Mouse (Mus musculus) CH12.LX (cell line): Measurements from ENCODE around the gene Ces1h. TPM values are rescaled to one million over a fixed set of nuclear protein-coding genes. Genes with fewer than 3 reads are reported as not detected.

Source experiments
- DNase-seq: peaks from one replicate; pipeline ENCODE4 v3.0.0-alpha.2; 2013; ENCODE audit errors: extremely low read depth
- H3K27ac ChIP-seq: 2 replicates; pipeline ENCODE4 v1.5.1; 2012; ENCODE audit warnings: low read depth, mild to moderate bottlenecking, control low read depth, moderate library complexity; ENCODE audit not compliant: insufficient read depth
- H3K27me3 ChIP-seq: replicated peaks from 2 replicates; pipeline ENCODE3; 2012; ENCODE audit warnings: inconsistent platforms
- H3K36me3 ChIP-seq, 2 experiments: replicated peaks in 1 of 2; 2 replicates each; pipeline versions ENCODE3 to v1.6.1; 2012; ENCODE audit warnings: inconsistent platforms in 1 of 2, low read length in 1 of 2, mild to moderate bottlenecking in 1 of 2, mixed read lengths in 1 of 2, moderate library complexity in 1 of 2; ENCODE audit not compliant: control insufficient read depth in 1 of 2, insufficient read depth in 1 of 2
- H3K4me1 ChIP-seq, 2 experiments: 2 replicates each; pipeline ENCODE4 v1.6.1; 2012; ENCODE audit warnings: inconsistent platforms in 1 of 2, moderate library complexity in 1 of 2; ENCODE audit not compliant: insufficient read depth in 2 of 2, control insufficient read depth in 1 of 2
- H3K4me2 ChIP-seq: 2 replicates; pipeline ENCODE4 v1.6.1; 2012; ENCODE audit warnings: low read depth, mild to moderate bottlenecking, control low read depth; ENCODE audit not compliant: poor library complexity, insufficient read depth, severe bottlenecking
- H3K4me3 ChIP-seq, 3 experiments: fragments of 150-350 bp in 1 of 3; sonication (generic) in 1 of 3; replicated peaks in 1 of 3; 2 replicates each; pipeline versions ENCODE3 to v1.5.1; 2011 to 2012; ENCODE audit warnings: low read depth in 2 of 3, low read length in 2 of 3, mild to moderate bottlenecking in 2 of 3, moderate library complexity in 2 of 3, control low read depth in 1 of 3, improper control_type of control experiment in 1 of 3, inconsistent platforms in 1 of 3, mixed read lengths in 1 of 3; ENCODE audit not compliant: poor library complexity in 1 of 3
- H3K79me2 ChIP-seq: replicated peaks from 2 replicates; pipeline ENCODE4 v1.6.1; 2012; ENCODE audit warnings: mild to moderate bottlenecking, moderate library complexity; ENCODE audit not compliant: control insufficient read depth, poor library complexity, insufficient read depth, severe bottlenecking; ENCODE audit errors: extremely low read depth
- H3K9ac ChIP-seq: 2 replicates; pipeline ENCODE4 v1.6.1; 2012; ENCODE audit warnings: low read depth, mild to moderate bottlenecking, control low read depth, moderate library complexity; ENCODE audit not compliant: insufficient read depth
- H3K9me3 ChIP-seq: replicated peaks from 2 replicates; pipeline ENCODE3; 2012; ENCODE audit warnings: low read length, inconsistent platforms, mixed read lengths
- CHD1 ChIP-seq: IDR thresholded peaks from 2 replicates; pipeline ENCODE4 v1.6.1; 2012; ENCODE audit warnings: low read depth, low read length, improper control_type of control experiment, inconsistent platforms
- E2F4 ChIP-seq: IDR thresholded peaks from 2 replicates; pipeline ENCODE4 v1.6.1; 2011; ENCODE audit warnings: low read depth, low read length, improper control_type of control experiment; ENCODE audit not compliant: insufficient replicate concordance
- ELF1 ChIP-seq: IDR thresholded peaks from 2 replicates; pipeline ENCODE4 v1.6.1; 2014; ENCODE audit warnings: low read depth, mild to moderate bottlenecking, inconsistent platforms, low read length, improper control_type of control experiment
- GABPA ChIP-seq: IDR thresholded peaks from 2 replicates; pipeline ENCODE4 v1.6.1; 2012; ENCODE audit warnings: low read depth, low read length, improper control_type of control experiment, inconsistent platforms; ENCODE audit not compliant: insufficient replicate concordance
- IRF4 ChIP-seq: IDR thresholded peaks from 2 replicates; pipeline ENCODE4 v1.6.1; 2014; ENCODE audit warnings: low read depth, mild to moderate bottlenecking, inconsistent platforms, low read length, improper control_type of control experiment
- JUND ChIP-seq: conservative IDR thresholded peaks from 2 replicates; pipeline ENCODE4 v1.6.1; 2011; ENCODE audit warnings: low read depth, low read length, improper control_type of control experiment
- MAFK ChIP-seq: IDR thresholded peaks from 2 replicates; pipeline ENCODE4 v1.6.1; 2011; ENCODE audit warnings: low read length, improper control_type of control experiment; ENCODE audit not compliant: insufficient replicate concordance
- MAX ChIP-seq: IDR thresholded peaks from 2 replicates; pipeline ENCODE4 v1.6.1; 2011; ENCODE audit warnings: low read length, improper control_type of control experiment
- RAD21 ChIP-seq: IDR thresholded peaks from 2 replicates; pipeline ENCODE4 v1.6.1; 2011; ENCODE audit warnings: low read depth, mild to moderate bottlenecking, low read length, improper control_type of control experiment, moderate library complexity
- TBP ChIP-seq: conservative IDR thresholded peaks from 2 replicates; pipeline ENCODE4 v1.6.1; 2011; ENCODE audit warnings: low read depth, low read length, improper control_type of control experiment
- TCF12 ChIP-seq: IDR thresholded peaks from 2 replicates; pipeline ENCODE4 v1.6.1; 2014; ENCODE audit warnings: low read depth, mild to moderate bottlenecking, inconsistent platforms, low read length, improper control_type of control experiment
- USF1 ChIP-seq: IDR thresholded peaks from 2 replicates; pipeline ENCODE4 v1.6.1; 2014; ENCODE audit warnings: low read depth, mild to moderate bottlenecking, inconsistent platforms, low read length, improper control_type of control experiment
- USF2 ChIP-seq: conservative IDR thresholded peaks from 2 replicates; pipeline ENCODE4 v1.6.1; 2011; ENCODE audit warnings: low read depth, low read length, improper control_type of control experiment
- ZC3H11A ChIP-seq: IDR thresholded peaks from 2 replicates; pipeline ENCODE4 v1.6.1; 2012; ENCODE audit warnings: low read depth, mild to moderate bottlenecking, inconsistent platforms, low read length, improper control_type of control experiment
- ZKSCAN1 ChIP-seq: IDR thresholded peaks from 2 replicates; pipeline ENCODE4 v1.6.1; 2012; ENCODE audit warnings: low read depth, inconsistent platforms, low read length, improper control_type of control experiment, borderline replicate concordance
- ZNF384 ChIP-seq: IDR thresholded peaks from 2 replicates; pipeline ENCODE4 v1.6.1; 2012; ENCODE audit warnings: low read depth, low read length, improper control_type of control experiment, inconsistent platforms
- dilution Hi-C: fragments of 300-500 bp; cut with MboI; formaldehyde crosslinking; loops from 2 replicates; pipeline ENCODE4 v1.14.3; 2020; ENCODE audit warnings: low sequenced_read_pairs; ENCODE audit not compliant: extremely low pct_unique_long_range_greater_than_20kb, extremely low pct_ligation_motif_present
- in situ Hi-C: fragments of 300-500 bp; cut with MboI; formaldehyde crosslinking; loops from 3 replicates; pipeline ENCODE4 v1.14.3; 2019; ENCODE audit warnings: low sequenced_read_pairs, low pct_ligation_motif_present, low pct_unique_long_range_greater_than_20kb, mixed read lengths
- polyA plus RNA-seq: library from polyadenylated mRNA; unstranded; fragments of >175 nt; gene quantifications from 2 replicates; pipeline ENCODE4 v1.2.1, GENCODE M21; 2012; ENCODE audit warnings: low read depth; ENCODE audit not compliant: insufficient read length
- total RNA-seq, 2 experiments: library from RNA; depleted of rRNA; stranded (reverse); fragments of 300-350 nt in 1 of 2; fragments of >200 nt in 1 of 2; gene quantifications; 2 replicates each; pipeline ENCODE4 v1.2.3; 2012 to 2014

Gene Ces1h
- total and polyA plus RNA-seq, 3 experiments = not detected

- in situ Hi-C loops = no loop called here
- dilution Hi-C loops = no loop called here
- no peak for TF ChIP-seq MAFK
- no peak for TF ChIP-seq ELF1
- TF ChIP-seq USF1 = no peak
- TF ChIP-seq ZNF384 = no peak
- TF ChIP-seq ZKSCAN1 = no peak
- TF ChIP-seq MAX = no peak
- no peak for TF ChIP-seq USF2
- no peak for TF ChIP-seq TBP
- TF ChIP-seq GABPA = no peak
- no peak for TF ChIP-seq IRF4
- no peak for TF ChIP-seq ZC3H11A
- no peak overlapping the region for H3K9ac ChIP-seq
- H3K27me3 ChIP-seq = peaks cover 59% of the 10 kb centered on the region
- no peaks in the 10 kb centered on the region for H3K4me1 ChIP-seq
- no peak for DNase-seq
- H3K79me2 ChIP-seq = no peaks in the 10 kb centered on the region
- no peaks in the 10 kb centered on the region for H3K9me3 ChIP-seq
- H3K27ac ChIP-seq = no peak overlapping the region
- H3K36me3 ChIP-seq = no peaks in the 10 kb centered on the region
- H3K4me3 ChIP-seq = no peak overlapping the region
- no peak overlapping the region for H3K4me2 ChIP-seq
These were observed 46.8 kb downstream of the Ces1h start for GRCm38 (mm10) chr8:93332703-93333102.

- Histone ChIP-seq H3K27ac (no peak overlapping the region), H3K79me2 (no peaks in the 10 kb centered on the region), H3K9me3 (no peaks in the 10 kb centered on the region)
- dilution Hi-C loops = no loop called here
- DNase-seq = no peak
- TF ChIP-seq E2F4 (no peak), RAD21 (no peak), GABPA (no peak), TCF12 (no peak), CHD1 (no peak), JUND (no peak)
- TF ChIP-seq, all 38 proteins: peak for 0
- H3K4me1 ChIP-seq = no peaks in the 10 kb centered on the region
- H3K4me2 ChIP-seq = no peak overlapping the region
- no peak overlapping the region for H3K4me3 ChIP-seq
- H3K9ac ChIP-seq = no peak overlapping the region
- H3K36me3 ChIP-seq = no peaks in the 10 kb centered on the region
- in situ Hi-C loops = no loop called here
- H3K27me3 ChIP-seq = peaks cover 52% of the 10 kb centered on the region
These were observed 48.4 kb downstream of the Ces1h start for GRCm38 (mm10) chr8:93331151-93331550.
